Mouse (Mus musculus) cerebellum, adult 2 months (tissue): Measurements from ENCODE around the gene Zswim8.
A peak's percentile ranks its signal among the peaks of the same experiment; 100 is the strongest.

Experiments used
- CTCF ChIP-seq: fragments of 200-500 bp; IDR thresholded peaks from 2 replicates; pipeline ENCODE4 v1.5.1; 2011; ENCODE audit warnings: low read depth, mild to moderate bottlenecking, control low read depth, low read length, moderate library complexity, borderline replicate concordance; ENCODE audit not compliant: insufficient read depth
- POLR2A ChIP-seq: fragments of 200-500 bp; IDR thresholded peaks from 2 replicates; pipeline ENCODE4 v1.6.1; 2011; ENCODE audit warnings: low read length, control low read depth, borderline replicate concordance; ENCODE audit not compliant: insufficient read depth

- TF ChIP-seq CTCF = peak; percentile 96
- TF ChIP-seq POLR2A = no peak
These were observed 58.4 kb downstream of the Zswim8 start for GRCm38 (mm10) chr14:20765642-20766258.
